Mouse (Mus musculus): ENCODE data around the gene Tmie.
"Not testable (repeated sequence)": the region's sequence is repeated elsewhere in the genome, so short reads cannot be mapped to it uniquely, and the experiment has no call there.

The Tmie gene

DNA sequence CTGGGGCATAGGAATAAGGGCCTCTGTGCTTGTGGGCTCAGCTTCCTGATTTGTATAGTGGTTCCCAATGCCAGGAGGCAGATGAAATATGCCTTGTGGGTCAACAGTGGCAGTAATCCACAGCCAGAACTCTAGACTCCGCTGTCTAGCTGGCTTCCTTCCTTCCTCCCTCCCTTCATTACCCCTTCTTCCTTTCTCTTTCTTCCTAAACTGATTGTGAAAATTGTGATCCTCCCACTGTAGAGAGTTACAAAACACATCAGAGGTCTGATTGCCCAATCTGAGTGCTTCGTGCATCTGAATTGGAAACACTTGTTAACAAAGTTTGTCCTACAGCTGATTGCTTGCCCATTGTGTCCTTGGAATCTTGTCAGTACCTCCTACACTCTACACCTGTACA lies 38.5 kb downstream of the Tmie start:
- intact Hi-C loops (cut with DNase I): no loop called here

GRCm38 (mm10) chr9:110840905-110841304 lies 39.0 kb downstream of the Tmie start:
- intact Hi-C loops (cut with DNase I): no loop called here

GRCm38 (mm10) chr9:110836112-110836511 lies 43.8 kb downstream of the Tmie start:
- intact Hi-C loops (cut with DNase I): no loop called here

DNA sequence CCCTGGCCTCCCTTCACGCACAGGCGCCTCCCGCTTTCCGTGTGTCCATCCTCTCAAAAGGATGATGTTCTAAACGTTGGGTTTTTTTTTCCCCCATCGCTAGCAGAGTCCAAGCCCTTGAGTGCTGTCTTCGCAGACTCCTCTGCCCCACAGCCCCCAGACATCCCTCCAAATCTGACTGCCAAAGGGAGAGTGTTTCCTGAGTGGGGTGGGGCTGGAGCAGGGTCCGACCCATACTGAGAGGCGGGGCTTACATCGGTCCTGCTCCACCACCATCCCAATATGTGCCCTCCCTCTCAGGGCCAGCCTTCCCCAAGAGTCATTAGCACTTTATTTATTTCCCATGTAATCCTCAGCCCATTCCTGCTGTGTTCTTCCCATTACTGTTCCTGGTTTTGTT lies 45.0 kb downstream of the Tmie start:
- intact Hi-C loops (cut with DNase I): no loop called here

DNA sequence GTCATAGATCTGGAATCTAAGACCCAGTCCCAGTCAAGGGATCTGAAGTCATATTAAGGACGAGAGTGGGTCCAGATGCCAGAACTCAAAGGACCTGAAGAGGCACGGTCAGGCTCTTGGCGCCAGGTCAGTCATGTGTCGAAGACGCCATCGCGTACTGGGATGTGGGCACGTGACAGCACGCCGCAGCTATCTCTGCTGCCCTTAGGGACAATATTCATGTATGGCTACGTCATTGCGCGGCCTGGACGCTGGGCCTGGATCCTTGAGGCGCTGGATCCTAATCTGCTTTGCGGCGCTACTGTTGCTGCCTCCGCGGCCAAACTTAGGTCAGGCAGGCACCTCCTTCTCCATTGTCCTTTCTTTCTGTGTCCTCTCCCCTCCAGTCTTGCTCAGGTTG lies 45.5 kb downstream of the Tmie start, which contains the start of gene Prss45:
Gene Prss45 (plus strand): TSS at position 178 of the 400 bp plus-strand sequence.
- intact Hi-C loops (cut with DNase I): no loop called here

DNA sequence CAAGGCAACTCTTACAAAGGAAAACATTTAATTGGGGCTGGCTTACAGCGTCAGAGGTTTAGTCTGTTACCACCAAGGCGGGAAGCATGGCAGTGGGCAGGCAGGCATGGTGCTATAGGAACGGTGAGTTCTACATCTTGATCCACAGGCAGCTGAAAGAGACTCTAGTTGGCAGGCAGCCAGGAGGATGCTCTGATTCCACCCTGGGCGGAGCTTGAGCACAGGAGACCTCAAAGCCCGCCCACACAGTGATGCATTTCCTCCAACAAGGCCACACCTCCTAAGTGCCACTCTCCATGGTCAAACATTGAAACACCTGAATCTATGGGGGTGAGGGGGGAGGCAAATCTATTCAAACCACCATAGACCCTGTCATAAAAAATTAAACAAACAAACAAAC lies 46.9 kb downstream of the Tmie start:
- intact Hi-C loops (cut with DNase I): no loop called here

GRCm38 (mm10) chr9:110826390-110826789 lies 53.5 kb downstream of the Tmie start, which contains the start of gene Prss43:
Gene Prss43, plus strand, starts transcription at chr9:110826690.
- intact Hi-C loops (cut with DNase I): no loop called here

DNA sequence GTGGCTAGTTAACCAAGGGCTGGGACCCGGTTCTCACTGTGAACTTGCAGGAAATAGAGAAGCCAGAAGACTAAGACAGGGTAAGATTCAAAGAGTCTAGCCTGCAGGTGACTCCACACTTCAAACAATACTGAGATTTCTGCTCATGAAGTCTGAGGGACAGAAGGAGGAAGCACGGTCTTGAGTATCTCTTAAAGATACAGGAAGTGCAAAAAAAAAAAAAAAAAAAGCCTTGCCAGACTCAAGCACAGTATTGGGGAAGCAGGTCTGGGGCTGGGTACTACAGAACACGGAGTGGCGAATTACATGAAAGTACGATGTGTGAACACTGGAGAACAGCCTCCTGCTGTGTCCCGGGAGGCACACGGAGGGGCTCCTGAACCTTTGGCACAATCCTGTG lies 54.1 kb downstream of the Tmie start:
- intact Hi-C loops (cut with DNase I): no loop called here

DNA sequence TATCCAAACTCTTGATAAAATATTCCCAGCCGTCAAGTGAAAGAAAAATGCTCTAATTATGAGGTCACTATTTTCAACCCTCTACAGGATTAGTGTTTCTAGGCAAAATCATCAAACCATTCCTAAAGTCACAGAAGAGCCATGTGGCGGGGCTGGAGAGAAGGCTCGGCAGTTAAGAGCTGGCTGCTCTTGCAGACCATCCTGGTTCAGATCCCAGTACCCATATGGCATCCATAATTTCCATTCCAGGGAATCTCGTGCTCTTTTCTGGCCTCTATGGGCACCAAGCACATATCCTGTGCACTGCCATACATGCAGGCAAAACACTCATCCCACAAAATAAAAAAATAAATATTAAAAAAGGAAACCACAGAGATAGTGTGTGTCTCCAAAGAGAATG lies 54.5 kb downstream of the Tmie start:
- intact Hi-C loops (cut with DNase I): no loop called here

- intact Hi-C loops (cut with DNase I): no loop called here
Observed at GRCm38 (mm10) chr9:110821436-110821835, 58.5 kb downstream of the Tmie start.

DNA sequence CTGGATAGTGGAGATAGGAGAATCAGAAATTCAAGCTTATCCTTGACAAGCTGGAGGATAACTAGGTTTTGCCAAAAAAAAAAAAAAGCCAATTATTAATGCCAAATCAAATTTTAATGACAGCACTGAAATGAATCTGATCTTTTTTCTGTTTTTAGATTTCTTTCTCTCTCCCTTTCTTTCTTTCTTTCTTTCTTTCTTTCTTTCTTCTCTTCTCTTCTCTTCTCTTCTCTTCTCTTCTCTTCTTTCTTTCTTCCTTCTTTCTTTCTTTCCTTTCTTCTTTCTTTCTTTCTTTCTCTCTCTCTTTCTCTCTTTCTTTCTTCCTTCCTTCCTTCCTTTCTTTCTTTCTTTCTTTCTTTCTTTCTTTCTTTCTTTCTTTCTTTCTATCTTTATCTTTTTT lies 59.4 kb downstream of the Tmie start:
- intact Hi-C loops (cut with DNase I): not testable (repeated sequence)

Small RNA genes lying within 50 kb of the gene (microRNA-seq; reads per million reads assigned to microRNA genes)
- gene Gm24269: 0 reads per million in 2 experiments
